Mouse (Mus musculus): Measurements from ENCODE around the gene Zfx. TPM values are rescaled to one million over a fixed set of nuclear protein-coding genes. Genes with fewer than 3 reads are reported as not detected.
A peak's percentile ranks its signal among the peaks of the same experiment; 100 is the strongest.

The Zfx gene
- polyA plus RNA-seq, 1 experiment from 2014 or later: 31.3 TPM

DNA sequence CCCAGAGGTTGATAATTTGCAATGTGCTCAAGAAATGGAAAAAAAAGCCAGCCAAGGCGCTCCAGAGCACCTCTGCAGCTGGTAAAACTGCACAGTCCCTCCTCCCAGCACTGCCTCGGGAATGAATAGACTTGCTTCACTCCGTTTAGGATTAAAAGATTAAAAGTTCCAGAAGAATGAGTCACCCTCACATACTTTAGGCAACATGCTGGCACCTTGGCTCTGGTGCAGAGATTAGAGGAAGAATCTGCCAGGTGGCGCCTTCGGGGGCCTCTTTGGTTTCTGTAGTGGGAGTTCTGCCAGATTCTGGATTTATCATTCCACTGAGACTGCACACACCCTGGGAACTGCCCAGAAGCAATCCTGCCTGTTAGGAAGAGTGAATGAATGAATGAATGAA lies 75.5 kb downstream of the Zfx start:
- H3K36me3 ChIP-seq (ENCODE audit: control insufficient read depth, insufficient read depth, low read length): no peaks in the 10 kb centered on the region
- 33% methylated on average over 5 of the region's 5 CpGs for WGBS
- no peaks in the 10 kb centered on the region; the same call in 1 of the 2 replicates for H3K27me3 ChIP-seq (ENCODE audit: control insufficient read depth, insufficient read depth, low read length)
- no peaks in the 10 kb centered on the region for H3K9me3 ChIP-seq (ENCODE audit: control insufficient read depth, low read length)
- ATAC-seq (ENCODE audit: low FRiP score, low TSS enrichment): no peak
- H3K4me3 ChIP-seq (replicated peaks; ENCODE audit: low read depth, low read length): no peak overlapping the region
- no peak overlapping the region for H3K4me2 ChIP-seq (ENCODE audit: low read length)
- no peaks in the 10 kb centered on the region for H3K4me1 ChIP-seq (ENCODE audit: control insufficient read depth, insufficient read depth, low read length)
- peak; percentile 17 for DNase-seq
- no peak overlapping the region for H3K9ac ChIP-seq (replicated peaks; ENCODE audit: low read length)
- H3K27ac ChIP-seq (replicated peaks; ENCODE audit: low read depth, low read length): no peak overlapping the region

DNA sequence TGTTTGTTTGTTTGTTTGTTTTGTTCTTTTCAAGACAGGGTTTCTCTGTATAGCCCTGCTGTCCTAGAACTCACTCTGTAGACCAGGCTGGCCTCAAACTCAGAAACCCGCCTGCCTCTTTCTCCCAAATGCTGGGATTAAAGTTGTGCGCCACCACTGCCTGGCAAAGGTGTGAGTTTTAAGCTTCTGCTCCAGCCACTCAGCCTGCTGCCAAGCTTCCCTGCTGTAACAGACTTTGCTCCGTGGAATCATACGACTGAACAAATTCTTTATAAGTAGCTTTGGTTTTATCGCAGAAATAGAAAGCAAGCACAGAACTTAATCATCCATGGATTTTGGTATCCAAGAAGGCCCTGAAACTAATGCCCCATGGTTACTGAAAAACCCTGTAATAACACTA lies 76.1 kb downstream of the Zfx start:
- Histone ChIP-seq H3K9ac (replicated peaks; ENCODE audit: low read length) (no peak overlapping the region), H3K9me3 (ENCODE audit: control insufficient read depth, low read length) (no peaks in the 10 kb centered on the region), H3K27me3 (ENCODE audit: control insufficient read depth, insufficient read depth, low read length) (no peaks in the 10 kb centered on the region; the same call in 1 of the 2 replicates), H3K36me3 (ENCODE audit: control insufficient read depth, insufficient read depth, low read length) (no peaks in the 10 kb centered on the region), H3K27ac (replicated peaks; ENCODE audit: low read depth, low read length) (no peak overlapping the region), H3K4me1 (ENCODE audit: control insufficient read depth, insufficient read depth, low read length) (no peaks in the 10 kb centered on the region), H3K4me2 (ENCODE audit: low read length) (no peak overlapping the region), H3K4me3 (replicated peaks; ENCODE audit: low read depth, low read length) (no peak overlapping the region)
- 80% methylated on average over 5 of the region's 5 CpGs for whole genome bisulfite sequencing
- no peak for ATAC-seq (ENCODE audit: low FRiP score, low TSS enrichment)
- no peak for DNase-seq

DNA sequence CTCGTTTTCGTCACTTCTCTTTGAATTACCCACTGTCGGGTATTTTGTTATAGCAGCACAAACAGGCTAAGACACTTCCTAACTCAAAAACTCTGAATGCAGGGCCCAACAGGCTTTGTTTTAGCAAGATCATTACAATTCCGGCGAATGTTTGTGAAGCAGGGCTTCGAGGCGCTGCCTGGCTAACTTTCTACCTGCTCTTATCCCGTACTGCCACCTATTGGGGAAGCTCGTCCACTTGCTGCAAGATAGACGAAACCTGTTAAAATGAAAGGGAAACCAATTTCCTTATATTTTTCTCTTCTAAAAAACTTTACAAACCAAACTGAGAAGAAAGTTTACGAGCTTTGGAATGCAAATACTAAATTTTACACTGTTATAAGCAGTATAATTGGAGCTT lies 90.6 kb downstream of the Zfx start:
- H3K36me3 ChIP-seq (ENCODE audit: control insufficient read depth, insufficient read depth, low read length): no peaks in the 10 kb centered on the region
- H3K27ac ChIP-seq (replicated peaks; ENCODE audit: low read depth, low read length): no peak overlapping the region
- WGBS: 43% methylated on average over 11 of the region's 11 CpGs
- H3K9me3 ChIP-seq (ENCODE audit: control insufficient read depth, low read length): no peaks in the 10 kb centered on the region
- no peak overlapping the region for H3K4me2 ChIP-seq (ENCODE audit: low read length)
- H3K4me3 ChIP-seq (replicated peaks; ENCODE audit: low read depth, low read length): no peak overlapping the region
- ATAC-seq (ENCODE audit: low FRiP score, low TSS enrichment) (no peak), DNase-seq (peak; percentile 65)
- H3K9ac ChIP-seq (replicated peaks; ENCODE audit: low read length): no peak overlapping the region
- H3K4me1 ChIP-seq (ENCODE audit: control insufficient read depth, insufficient read depth, low read length): no peaks in the 10 kb centered on the region
- H3K27me3 ChIP-seq (ENCODE audit: control insufficient read depth, insufficient read depth, low read length): no peaks in the 10 kb centered on the region; the same call in 1 of the 2 replicates

DNA sequence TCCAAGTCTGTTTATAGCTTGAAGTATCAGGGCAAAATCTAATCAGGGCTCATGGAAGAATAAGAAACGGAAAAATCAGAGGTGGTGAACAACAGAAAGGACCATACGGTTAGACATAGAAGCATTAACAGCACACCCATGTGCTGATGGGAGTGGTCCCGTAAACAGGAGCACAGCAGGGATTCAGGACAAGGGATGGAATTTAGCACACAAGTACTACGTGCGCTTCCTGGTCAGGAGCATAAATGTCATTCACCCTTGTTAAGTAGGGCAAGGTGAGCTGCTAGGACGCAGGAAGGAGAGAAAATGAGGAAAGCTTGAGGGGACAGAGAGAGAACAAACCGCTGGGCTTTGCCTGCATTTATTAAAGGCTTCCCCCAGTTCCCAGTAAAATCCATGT lies 93.4 kb downstream of the Zfx start:
- no peak overlapping the region for H3K4me2 ChIP-seq (ENCODE audit: low read length)
- no peak overlapping the region for H3K4me3 ChIP-seq (replicated peaks; ENCODE audit: low read depth, low read length)
- no peaks in the 10 kb centered on the region for H3K9me3 ChIP-seq (ENCODE audit: control insufficient read depth, low read length)
- no peak overlapping the region for H3K9ac ChIP-seq (replicated peaks; ENCODE audit: low read length)
- WGBS: 73% methylated on average over 7 of the region's 7 CpGs
- H3K36me3 ChIP-seq (ENCODE audit: control insufficient read depth, insufficient read depth, low read length): no peaks in the 10 kb centered on the region
- DNase-seq: no peak
- no peaks in the 10 kb centered on the region; the same call in 1 of the 2 replicates for H3K27me3 ChIP-seq (ENCODE audit: control insufficient read depth, insufficient read depth, low read length)
- no peak for ATAC-seq (ENCODE audit: low FRiP score, low TSS enrichment)
- H3K4me1 ChIP-seq (ENCODE audit: control insufficient read depth, insufficient read depth, low read length): no peaks in the 10 kb centered on the region
- no peak overlapping the region for H3K27ac ChIP-seq (replicated peaks; ENCODE audit: low read depth, low read length)

Other genes starting within 250 kb of the Zfx start
- gene AU015836, start 155.0 kb downstream of the Zfx start, polyA plus RNA-seq (2014; fragmentation: Nextera tagmentation; extraction: Ambion mirVana): not detected in 2 replicates
- gene Eif2s3x, start 89.2 kb upstream of the Zfx start, polyA plus RNA-seq (2014; fragmentation: Nextera tagmentation; extraction: Ambion mirVana): 101 and 104 TPM in 2 replicates
- 14.9 and 15.1 TPM in 2 replicates for gene Klhl15, start 110.9 kb upstream of the Zfx start, polyA plus RNA-seq (2014; fragmentation: Nextera tagmentation; extraction: Ambion mirVana)
- gene Fam90a1b, start 243.1 kb upstream of the Zfx start, polyA plus RNA-seq (2014; fragmentation: Nextera tagmentation; extraction: Ambion mirVana): 0.09 and 0.28 TPM in 2 replicates
- gene Apoo, start 243.4 kb upstream of the Zfx start, polyA plus RNA-seq (2014; fragmentation: Nextera tagmentation; extraction: Ambion mirVana): 127 and 150 TPM in 2 replicates

Measured in midbrain, embryonic 14.5 days (tissue).